Mouse (Mus musculus) liver, embryonic 14.5 days (tissue): ENCODE data around the gene Hprt.

Source experiments
- CTCF ChIP-seq: IDR thresholded peaks from 2 replicates; pipeline ENCODE4 v1.5.1; 2016; ENCODE audit warnings: antibody characterized with exemption, low read depth, control low read depth
- EP300 ChIP-seq: IDR thresholded peaks from 2 replicates; pipeline ENCODE4 v1.6.1; 2016; ENCODE audit warnings: antibody characterized with exemption, low read depth

DNA sequence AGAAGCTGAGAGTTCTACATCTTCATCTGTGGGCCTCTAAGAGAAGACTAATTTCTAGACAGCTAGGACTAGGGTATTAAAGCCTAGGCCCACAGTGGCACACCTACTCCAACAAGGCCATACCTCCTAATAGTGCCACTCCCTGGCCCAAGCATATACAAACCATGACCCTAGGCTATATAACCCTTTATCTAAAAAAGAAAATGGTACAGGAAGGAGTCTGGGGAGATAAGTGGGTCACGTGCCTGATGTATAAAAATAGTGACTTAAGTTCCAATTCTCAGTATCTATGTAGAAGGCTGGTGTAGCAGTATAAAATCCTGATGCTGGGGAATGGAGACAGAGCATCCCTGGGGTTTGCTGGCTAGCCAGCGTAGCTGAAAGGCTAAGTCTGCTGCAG, 22.8 kb upstream of the Hprt start:
- no peak for TF ChIP-seq CTCF
- no peak for TF ChIP-seq EP300
